Mouse (Mus musculus): ENCODE measurements at regions not wholly inside any gene's neighbourhood (a gene's known extent, or its start where the extent isn't known, plus 50 kb on each side); places are given as distances from the start of the nearest gene placed in this dataset.

- DNase-seq, result no peak
Observed at GRCm38 (mm10) chr6:52433234-52433633, 119.9 kb downstream of the Evx1 start.

GRCm38 (mm10) chr6:52434771-52435170, 121.5 kb downstream of the Evx1 start:
- DNase-seq, result no peak

- no peak for DNase-seq
Observed at GRCm38 (mm10) chr6:52435358-52435757, 122.1 kb downstream of the Evx1 start.

- no peak for DNase-seq
Observed at GRCm38 (mm10) chr6:52438366-52438765, 125.1 kb downstream of the Evx1 start.

- no peak for DNase-seq
Observed at GRCm38 (mm10) chr6:52439204-52439603, 125.9 kb downstream of the Evx1 start.

- DNase-seq, result no peak
Observed at GRCm38 (mm10) chr6:52440160-52440559, 126.9 kb downstream of the Evx1 start.

GRCm38 (mm10) chr6:52443112-52443984, 130.1 kb downstream of the Evx1 start:
- DNase-seq, result peak; percentile 20

- no peak for DNase-seq
Observed at GRCm38 (mm10) chr6:52458828-52459227, 145.5 kb downstream of the Evx1 start.

GRCm38 (mm10) chr6:52461186-52461585, 147.9 kb downstream of the Evx1 start:
- DNase-seq, result no peak

- no peak for DNase-seq
Observed at GRCm38 (mm10) chr6:52463369-52463768, 150.1 kb downstream of the Evx1 start.

GRCm38 (mm10) chr6:52464571-52464970, 151.3 kb downstream of the Evx1 start:
- DNase-seq, result no peak

GRCm38 (mm10) chr6:52465834-52466525, 152.7 kb downstream of the Evx1 start:
- peak; percentile 53 for DNase-seq

- DNase-seq, result no peak
Observed at GRCm38 (mm10) chr6:52470831-52471230, 157.5 kb downstream of the Evx1 start.

GRCm38 (mm10) chr6:52471384-52471957, 158.2 kb downstream of the Evx1 start:
- DNase-seq, result no peak

- no peak for DNase-seq
Observed at GRCm38 (mm10) chr6:52472008-52472407, 158.7 kb downstream of the Evx1 start.

GRCm38 (mm10) chr6:52473042-52473589, 159.8 kb downstream of the Evx1 start:
- DNase-seq, result peak; percentile 66

GRCm38 (mm10) chr6:52473924-52474323, 160.6 kb downstream of the Evx1 start:
- no peak for DNase-seq

- DNase-seq, result no peak
Observed at GRCm38 (mm10) chr6:52475676-52476075, 162.4 kb downstream of the Evx1 start.

- DNase-seq, result no peak
Observed at GRCm38 (mm10) chr6:52476907-52477306, 163.3 kb downstream of the Hibadh start.

GRCm38 (mm10) chr6:52477380-52477779, 162.8 kb downstream of the Hibadh start:
- no peak for DNase-seq

- no peak for DNase-seq
Observed at GRCm38 (mm10) chr6:52478624-52479023, 161.6 kb downstream of the Hibadh start.

GRCm38 (mm10) chr6:52479200-52479599, 161.0 kb downstream of the Hibadh start:
- no peak for DNase-seq

GRCm38 (mm10) chr6:52481975-52482374, 158.2 kb downstream of the Hibadh start:
- DNase-seq, result no peak
